Mouse (Mus musculus) left cerebral cortex, adult 2 months (tissue): ENCODE results near the gene Ppfia1. TPM values are rescaled to one million over a fixed set of nuclear protein-coding genes. Genes with fewer than 3 reads are reported as not detected.

Source experiments
- DNase-seq, 2 experiments: peaks; one replicate each; pipeline ENCODE4 v3.0.0; 2021 to 2022; ENCODE audit warnings: low spot score in 2 of 2, mixed read lengths in 1 of 2; ENCODE audit errors: extremely low spot score in 1 of 2
- H3K27ac ChIP-seq: fragments of 200-600 bp; 2 replicates; pipeline ENCODE4 v1.8.1; 2022
- H3K4me3 ChIP-seq: fragments of 200-600 bp; 2 replicates; pipeline ENCODE4 v1.8.1; 2022
- CTCF ChIP-seq: fragments of 200-600 bp; IDR thresholded peaks from 2 replicates; pipeline ENCODE4 v1.8.1; 2022; ENCODE audit warnings: antibody characterized with exemption, mild to moderate bottlenecking, moderate library complexity
- intact Hi-C: fragments of 180-260 bp; cut with DNase I; formaldehyde crosslinking; loops from one replicate; pipeline ENCODE4 v1.15.1; 2025
- long read RNA-seq, 2 experiments: library from polyadenylated mRNA; stranded (forward); transcript quantifications; one replicate each; pipeline ENCODE4 v2.0.0; 2021; ENCODE audit warnings: borderline mapping rate in 2 of 2
- total RNA-seq, 2 experiments: library from RNA; stranded (reverse); gene quantifications; 2 replicates each; pipeline ENCODE4 v1.2.3; 2021

Ppfia1 gene
- 10 to 100 TPM; 35.9 to 37.3 TPM for total RNA-seq
- long read RNA-seq, experiment 1, full-length matches to known transcripts = 11 of 34 reads
- long read RNA-seq, experiment 1, partial matches to known transcripts = 5 of 34 reads
- long read RNA-seq, experiment 1, other reads (novel, unspliced or antisense) = 18 of 34 reads
- long read RNA-seq, experiment 2, full-length matches to known transcripts = 9 of 39 reads
- long read RNA-seq, experiment 2, partial matches to known transcripts = 0 of 39 reads
- long read RNA-seq, experiment 2, other reads (novel, unspliced or antisense) = 30 of 39 reads

DNA sequence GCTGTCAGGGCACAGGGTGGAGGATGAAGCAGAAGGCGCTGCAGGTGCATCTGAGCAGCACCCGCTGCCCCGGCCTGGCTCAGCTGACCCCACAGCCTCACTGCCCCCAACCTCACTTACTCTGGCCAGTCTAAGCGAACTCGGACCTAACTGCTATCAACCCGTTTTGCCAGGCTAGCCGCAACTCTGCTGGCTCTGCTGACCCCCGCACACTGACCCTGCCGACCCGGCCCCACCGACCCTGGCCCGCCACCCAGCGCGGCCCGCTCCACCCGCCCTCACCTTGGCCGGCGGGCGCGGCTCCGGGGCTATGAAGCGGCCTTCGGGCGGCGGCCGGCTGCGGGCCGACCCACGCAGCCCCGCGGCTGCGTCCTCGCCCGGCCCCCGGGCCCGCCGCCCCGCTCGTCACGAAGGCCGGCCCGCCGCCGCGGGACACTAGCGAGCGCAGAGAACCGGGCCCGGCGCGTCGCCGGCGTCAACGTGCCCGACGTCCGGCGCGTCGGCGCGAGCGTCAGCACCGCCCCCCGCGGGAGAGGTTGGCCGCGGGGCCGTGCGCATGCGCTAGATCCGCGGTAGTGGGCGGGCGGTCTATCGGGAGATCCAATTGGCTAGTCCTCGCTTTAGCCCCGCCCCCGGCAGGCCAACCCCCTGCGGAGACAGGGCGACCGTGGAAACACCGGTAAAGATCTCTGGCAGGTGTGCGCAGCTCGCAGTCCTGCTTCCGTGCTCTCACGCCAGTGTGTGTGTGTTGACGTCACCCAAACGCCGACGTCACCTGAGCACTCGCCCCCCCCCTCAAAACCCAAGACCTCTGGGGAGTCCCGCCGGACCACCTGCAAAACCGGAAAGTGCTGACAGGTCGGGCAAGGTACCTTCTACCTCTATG, at the start of gene Ppfia1:
Gene Ppfia1 (minus strand): TSS at position 493 of the 886 bp plus-strand sequence.
- intact Hi-C loops = loop anchor here (2.0 to 10.0 kb wide), 3 partner anchors 29 to 729 kb away; partner anchors contain the start of genes Dhcr7, Fadd and Nadsyn1

GRCm38 (mm10) chr7:144600333-144600900, 46.9 kb upstream of the Ppfia1 start:
- DNase-seq = no peak

More for the DNA sequence above, at the start of gene Ppfia1:
- TF ChIP-seq CTCF = no peak
- Histone ChIP-seq H3K4me3 (peak within 1 kb of the TSS; percentile 66), H3K27ac (peak within 1 kb of the TSS; percentile 79)
- peak; percentile 99 for DNase-seq

GRCm38 (mm10) chr7:144589508-144589907, 36.0 kb upstream of the Ppfia1 start:
- no peak overlapping the region for H3K4me3 ChIP-seq
- intact Hi-C loops = no loop called here
- no peak for DNase-seq
- peak; percentile 38 for TF ChIP-seq CTCF
- no peak overlapping the region for H3K27ac ChIP-seq

More at GRCm38 (mm10) chr7:144600333-144600900, 46.9 kb upstream of the Ppfia1 start:
- intact Hi-C loops = no loop called here
- no peak overlapping the region for H3K4me3 ChIP-seq
- H3K27ac ChIP-seq = no peak overlapping the region
- no peak for TF ChIP-seq CTCF

- Histone ChIP-seq H3K4me3 (no peak overlapping the region), H3K27ac (no peak overlapping the region)
- DNase-seq = peak; percentile 55 to 70
- peak; percentile 80 for TF ChIP-seq CTCF
- intact Hi-C loops = loop anchor here (1.0 to 2.0 kb wide), 2 partner anchors 189 to 310 kb away; partner anchors contain the start of gene Fgf15
These were observed 33.8 kb upstream of the Ppfia1 start for GRCm38 (mm10) chr7:144587291-144587690.

- peak; percentile 53 to 71 for DNase-seq
- TF ChIP-seq CTCF = peak; percentile 90
- Histone ChIP-seq H3K4me3 (no peak overlapping the region), H3K27ac (no peak overlapping the region)
- intact Hi-C loops = loop anchor here (2.0 kb wide), 1 partner anchor 311 kb away; the partner anchor contains the start of gene Fgf15
These were observed 32.1 kb upstream of the Ppfia1 start for GRCm38 (mm10) chr7:144585648-144586047.

DNA sequence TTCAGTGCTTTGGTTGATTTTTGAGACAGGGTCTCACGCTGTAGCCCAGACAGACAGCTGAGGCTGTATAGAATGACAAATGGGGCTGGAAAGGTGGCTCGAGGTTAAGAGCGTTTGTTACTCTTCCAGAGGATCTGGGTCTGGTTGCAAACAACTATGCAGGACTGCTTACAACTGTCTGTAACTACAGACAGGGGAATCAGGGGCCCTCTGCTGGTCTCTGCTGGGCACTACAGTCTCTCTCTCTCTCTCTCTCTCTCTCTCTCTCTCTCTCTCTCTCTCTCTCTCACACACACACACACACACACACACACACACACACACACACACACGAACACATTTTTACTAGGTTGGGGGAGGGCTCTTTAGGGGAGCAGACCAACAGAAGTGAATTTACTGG, 30.1 kb upstream of the Ppfia1 start:
- peak; percentile 54 for TF ChIP-seq CTCF
- intact Hi-C loops = loop anchor here (2.0 to 5.0 kb wide), 2 partner anchors 31 to 506 kb away; partner anchors contain the start of gene Ppfia1

DNA sequence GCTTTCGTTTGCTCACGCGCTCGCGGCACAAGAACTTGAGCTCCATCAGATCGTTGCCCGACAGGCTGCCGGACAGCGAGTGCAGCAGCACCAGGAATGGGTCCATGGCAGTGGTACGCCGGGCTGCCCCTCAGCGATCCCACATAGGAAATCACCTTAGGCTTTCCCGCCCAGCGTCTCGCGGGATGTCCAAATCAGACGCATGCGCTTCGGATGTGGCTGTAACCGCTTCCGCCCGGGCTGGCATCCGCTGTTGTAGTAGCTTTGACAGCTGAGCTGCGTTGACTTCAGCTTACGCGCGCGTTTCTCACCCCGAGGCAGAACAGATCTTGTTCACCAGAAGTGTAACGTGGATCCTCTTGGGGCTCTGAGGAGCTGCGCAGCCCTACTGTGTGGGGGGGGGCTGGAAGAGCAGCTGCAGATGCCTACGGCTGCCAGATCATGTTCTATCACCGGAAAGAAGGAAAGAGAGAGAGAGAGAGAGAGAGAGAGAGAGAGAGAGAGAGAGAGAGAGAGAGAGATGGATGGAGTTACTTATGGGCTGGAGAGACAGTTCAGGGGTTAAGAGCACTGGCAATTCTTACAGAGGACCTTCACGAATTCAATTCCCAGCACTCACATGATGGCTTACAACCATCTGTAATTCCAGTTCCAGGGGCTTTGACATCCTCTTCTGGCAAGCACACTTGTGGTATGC, 28.9 kb upstream of the Ppfia1 start, which contains the start of gene Fadd:
Gene Fadd (minus strand): TSS at position 180 of the 697 bp plus-strand sequence.
- no peak for TF ChIP-seq CTCF
- intact Hi-C loops = loop anchor here (2.0 to 5.0 kb wide), 2 partner anchors 30 to 505 kb away; partner anchors contain the start of gene Ppfia1
- peak; percentile 89 for DNase-seq
- peak within 1 kb of the TSS; percentile 75 for H3K27ac ChIP-seq
- peak within 1 kb of the TSS; percentile 60 for H3K4me3 ChIP-seq

More for the DNA sequence above, 30.1 kb upstream of the Ppfia1 start:
- Histone ChIP-seq H3K4me3 (no peak overlapping the region), H3K27ac (no peak overlapping the region)
- DNase-seq = peak in 1 of 2 experiments; percentile 36

GRCm38 (mm10) chr7:144581559-144582283, 28.2 kb upstream of the Ppfia1 start:
- peak; percentile 42 to 55 for DNase-seq
- intact Hi-C loops = loop anchor here (2.0 to 5.0 kb wide), 2 partner anchors 29 to 504 kb away; partner anchors contain the start of gene Ppfia1
- H3K4me3 ChIP-seq = peak overlapping the region; percentile 60
- H3K27ac ChIP-seq = peak overlapping the region; percentile 75
- TF ChIP-seq CTCF = peak; percentile 55

- intact Hi-C loops = no loop called here
- peak in 1 of 2 experiments; percentile 29 for DNase-seq
- Histone ChIP-seq H3K27ac (0 out of 2 replicates have a peak overlapping the region, but pooled peaks have one; percentile 18), H3K4me3 (no peak overlapping the region)
- no peak for TF ChIP-seq CTCF
These were observed 24.3 kb upstream of the Ppfia1 start for GRCm38 (mm10) chr7:144577876-144578275.

DNA sequence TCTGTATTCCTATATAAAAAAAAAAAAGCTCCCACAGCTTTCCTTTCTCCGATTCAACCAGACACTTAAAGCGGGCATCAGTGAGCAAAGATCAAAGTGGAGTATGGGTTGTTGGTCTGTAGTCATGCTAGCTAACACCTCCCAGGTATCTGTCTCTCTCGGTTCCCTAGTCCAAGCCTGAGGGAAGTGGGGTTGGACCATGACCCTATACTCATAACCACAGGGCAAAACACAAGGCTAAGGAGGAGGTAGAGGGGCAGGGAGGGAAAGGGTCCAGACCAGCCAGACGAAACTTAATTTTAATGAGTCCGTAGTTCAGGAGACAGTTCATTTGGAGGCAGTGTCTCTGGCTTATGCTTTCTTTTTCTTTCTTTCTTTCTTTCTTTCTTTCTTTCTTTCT, 18.7 kb upstream of the Ppfia1 start:
- no peak for DNase-seq
- intact Hi-C loops = no loop called here
- Histone ChIP-seq H3K27ac (no peak overlapping the region), H3K4me3 (no peak overlapping the region)
- no peak for TF ChIP-seq CTCF
